Mouse (Mus musculus): ENCODE measurements at regions not wholly inside any gene's neighbourhood (a gene's known extent, or its start where the extent isn't known, plus 50 kb on each side); places are given as distances from the start of the nearest gene placed in this dataset.

- ATAC-seq (ENCODE audit: extremely low read depth, insufficient number of reproducible peaks, low FRiP score, poor library complexity, severe bottlenecking): no peak
These were observed 91.3 kb upstream of the Nebl start for GRCm38 (mm10) chr2:17822621-17823006.

DNA sequence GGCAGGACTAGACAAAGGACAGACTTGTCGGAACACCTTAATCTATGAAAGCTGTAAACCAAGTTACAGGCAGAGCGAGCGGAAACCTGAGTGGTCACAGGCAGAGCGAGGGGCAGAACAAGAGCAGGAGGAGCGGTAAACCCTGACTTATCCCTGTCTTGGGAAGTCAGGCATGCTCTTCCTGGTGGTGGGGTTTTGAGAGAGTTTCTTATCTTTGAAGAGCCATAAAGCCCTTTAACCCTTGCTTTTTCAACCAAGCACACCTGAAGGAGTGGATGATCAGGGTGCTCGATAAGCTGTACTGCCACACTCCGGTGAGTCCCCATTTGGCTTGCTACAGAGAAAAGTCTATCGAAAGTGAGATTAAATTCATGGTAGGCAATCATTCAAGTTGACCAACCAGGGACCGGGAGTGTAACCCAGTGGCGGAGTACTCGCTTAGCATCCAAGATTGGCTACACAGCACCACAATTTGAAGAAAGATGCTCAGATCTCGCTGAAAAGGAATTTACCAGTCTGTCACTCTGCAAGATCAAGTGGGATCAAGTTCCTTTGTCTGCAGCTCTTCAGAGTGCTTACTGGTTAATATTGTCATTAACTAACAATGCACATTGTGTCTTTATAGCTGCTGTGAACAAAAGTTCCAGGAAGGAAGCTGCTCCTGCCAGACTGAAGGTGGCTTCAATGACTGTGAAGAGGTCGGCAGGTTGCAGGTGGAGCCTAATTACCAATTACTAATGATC is 90.8 kb upstream of the Nebl start:
- no peak for ATAC-seq (ENCODE audit: extremely low read depth, insufficient number of reproducible peaks, low FRiP score, poor library complexity, severe bottlenecking)

- ATAC-seq (ENCODE audit: extremely low read depth, insufficient number of reproducible peaks, low FRiP score, poor library complexity, severe bottlenecking): no peak
These were observed 80.8 kb upstream of the Nebl start for GRCm38 (mm10) chr2:17811943-17812670.
